Mouse (Mus musculus): ENCODE measurements around the gene Impg1.

- TF ChIP-seq CTCF (IDR thresholded peaks at IDR 0.05) (no peak), EP300 (IDR thresholded peaks at IDR 0.05) (no peak)
Observed at GRCm38 (mm10) chr9:80351678-80352331, 113.5 kb downstream of the Impg1 start.

Data from lung, postnatal 0 days (tissue).